Mouse (Mus musculus): ENCODE measurements around the gene BC107364. TPM values are rescaled to one million over a fixed set of nuclear protein-coding genes. Genes with fewer than 3 reads are reported as not detected.
"Not testable (repeated sequence)": the region's sequence is repeated elsewhere in the genome, so short reads cannot be mapped to it uniquely, and the experiment has no call there.

BC107364 gene
- polyA plus RNA-seq, 1 experiment from 2014 or later = 0.55 TPM

- H3K27ac ChIP-seq; H3K4me3 ChIP-seq; H3K9me3 ChIP-seq; H3K4me1 ChIP-seq; H3K9ac ChIP-seq; ATAC-seq (ENCODE audit: insufficient number of reproducible peaks, low FRiP score, low TSS enrichment, low read depth); H3K27me3 ChIP-seq; H3K4me2 ChIP-seq; H3K36me3 ChIP-seq: not testable (repeated sequence)
- WGBS = 54% methylated on average over 7 of the region's 7 CpGs
Observed at GRCm38 (mm10) chr3:96483044-96483443, 30.9 kb upstream of the BC107364 start.

GRCm38 (mm10) chr3:96482451-96482850, 30.3 kb upstream of the BC107364 start:
- no peak overlapping the region for H3K4me2 ChIP-seq
- peaks cover 8% of the 10 kb centered on the region for H3K27me3 ChIP-seq
- no peaks in the 10 kb centered on the region for H3K4me1 ChIP-seq
- H3K4me3 ChIP-seq = no peak overlapping the region
- H3K9ac ChIP-seq = no peak overlapping the region
- H3K27ac ChIP-seq = no peak overlapping the region
- WGBS = 88% methylated on average over 13 of the region's 13 CpGs
- no peaks in the 10 kb centered on the region for H3K9me3 ChIP-seq
- no peak for ATAC-seq (ENCODE audit: insufficient number of reproducible peaks, low FRiP score, low TSS enrichment, low read depth)
- H3K36me3 ChIP-seq = no peaks in the 10 kb centered on the region

GRCm38 (mm10) chr3:96481856-96482255, 29.8 kb upstream of the BC107364 start:
- ATAC-seq (ENCODE audit: insufficient number of reproducible peaks, low FRiP score, low TSS enrichment, low read depth) = no peak
- Histone ChIP-seq H3K9ac (no peak overlapping the region), H3K4me2 (no peak overlapping the region), H3K27me3 (peaks cover 8% of the 10 kb centered on the region), H3K27ac (no peak overlapping the region), H3K4me3 (no peak overlapping the region), H3K36me3 (no peaks in the 10 kb centered on the region), H3K9me3 (no peaks in the 10 kb centered on the region), H3K4me1 (no peaks in the 10 kb centered on the region)
- WGBS = 77% methylated on average over 3 of the region's 3 CpGs

GRCm38 (mm10) chr3:96480684-96481270, 28.7 kb upstream of the BC107364 start:
- Histone ChIP-seq H3K9ac (no peak overlapping the region), H3K27me3 (peaks cover 16% of the 10 kb centered on the region), H3K4me1 (no peaks in the 10 kb centered on the region), H3K36me3 (no peaks in the 10 kb centered on the region), H3K4me2 (no peak overlapping the region), H3K4me3 (no peak overlapping the region), H3K27ac (no peak overlapping the region), H3K9me3 (no peaks in the 10 kb centered on the region)
- no peak for ATAC-seq (ENCODE audit: insufficient number of reproducible peaks, low FRiP score, low TSS enrichment, low read depth)
- WGBS = 92% methylated on average over 4 of the region's 4 CpGs

GRCm38 (mm10) chr3:96479249-96479648, 27.1 kb upstream of the BC107364 start:
- no peak overlapping the region for H3K4me2 ChIP-seq
- ATAC-seq (ENCODE audit: insufficient number of reproducible peaks, low FRiP score, low TSS enrichment, low read depth) = no peak
- H3K9me3 ChIP-seq = no peaks in the 10 kb centered on the region
- no peak overlapping the region for H3K27ac ChIP-seq
- peaks cover 23% of the 10 kb centered on the region for H3K27me3 ChIP-seq
- no peak overlapping the region for H3K4me3 ChIP-seq
- H3K36me3 ChIP-seq = no peaks in the 10 kb centered on the region
- no peak overlapping the region for H3K9ac ChIP-seq
- H3K4me1 ChIP-seq = peaks cover 6% of the 10 kb centered on the region
- WGBS = 28% methylated on average over 3 of the region's 3 CpGs

GRCm38 (mm10) chr3:96477558-96477957, 25.5 kb upstream of the BC107364 start:
- Histone ChIP-seq H3K4me2 (no peak overlapping the region), H3K4me3 (no peak overlapping the region), H3K36me3 (no peaks in the 10 kb centered on the region), H3K9me3 (no peaks in the 10 kb centered on the region), H3K27me3 (peaks cover 39% of the 10 kb centered on the region), H3K9ac (no peak overlapping the region), H3K4me1 (peaks cover 6% of the 10 kb centered on the region), H3K27ac (no peak overlapping the region)
- no peak for ATAC-seq (ENCODE audit: insufficient number of reproducible peaks, low FRiP score, low TSS enrichment, low read depth)
- WGBS = 68% methylated on average over 6 of the region's 6 CpGs

GRCm38 (mm10) chr3:96477084-96477483, 25.0 kb upstream of the BC107364 start:
- no peaks in the 10 kb centered on the region for H3K36me3 ChIP-seq

GRCm38 (mm10) chr3:96474909-96475655, 23.0 kb upstream of the BC107364 start:
- WGBS = 3% methylated on average over 44 of the region's 44 CpGs
- Histone ChIP-seq H3K27me3 (peaks cover 44% of the 10 kb centered on the region), H3K36me3 (no peaks in the 10 kb centered on the region), H3K4me1 (peaks cover 6% of the 10 kb centered on the region), H3K27ac (no peak overlapping the region), H3K9me3 (no peaks in the 10 kb centered on the region), H3K4me2 (peak overlapping the region; percentile 61), H3K4me3 (peak overlapping the region; percentile 37), H3K9ac (0 out of 2 replicates have a peak overlapping the region, but pooled peaks have one; percentile 15)
- no peak for ATAC-seq (ENCODE audit: insufficient number of reproducible peaks, low FRiP score, low TSS enrichment, low read depth)

More at GRCm38 (mm10) chr3:96477084-96477483, 25.0 kb upstream of the BC107364 start:
- H3K27ac ChIP-seq = no peak overlapping the region
- 51% methylated on average over 3 of the region's 3 CpGs for WGBS
- no peak overlapping the region for H3K4me3 ChIP-seq
- H3K4me2 ChIP-seq = no peak overlapping the region
- H3K9ac ChIP-seq = no peak overlapping the region
- no peaks in the 10 kb centered on the region for H3K9me3 ChIP-seq
- no peak for ATAC-seq (ENCODE audit: insufficient number of reproducible peaks, low FRiP score, low TSS enrichment, low read depth)
- H3K27me3 ChIP-seq = peaks cover 42% of the 10 kb centered on the region
- peaks cover 6% of the 10 kb centered on the region for H3K4me1 ChIP-seq

- H3K9me3 ChIP-seq; H3K9ac ChIP-seq; H3K4me3 ChIP-seq; H3K27ac ChIP-seq; H3K36me3 ChIP-seq; H3K4me1 ChIP-seq; H3K4me2 ChIP-seq; ATAC-seq (ENCODE audit: insufficient number of reproducible peaks, low FRiP score, low TSS enrichment, low read depth): not testable (repeated sequence)
- H3K27me3 ChIP-seq = peaks cover 44% of the 10 kb centered on the region
- 59% methylated on average over 3 of the region's 3 CpGs for WGBS
Observed at GRCm38 (mm10) chr3:96473556-96473955, 21.4 kb upstream of the BC107364 start.

GRCm38 (mm10) chr3:96472066-96472465, 20.0 kb upstream of the BC107364 start:
- no peaks in the 10 kb centered on the region for H3K36me3 ChIP-seq
- no peak overlapping the region for H3K27ac ChIP-seq
- no peaks in the 10 kb centered on the region for H3K9me3 ChIP-seq
- peaks cover 44% of the 10 kb centered on the region for H3K27me3 ChIP-seq
- no peak overlapping the region for H3K9ac ChIP-seq
- no peak overlapping the region for H3K4me3 ChIP-seq
- H3K4me1 ChIP-seq = peaks cover 6% of the 10 kb centered on the region
- H3K4me2 ChIP-seq = no peak overlapping the region
- 73% methylated on average over 5 of the region's 5 CpGs for WGBS
- ATAC-seq (ENCODE audit: insufficient number of reproducible peaks, low FRiP score, low TSS enrichment, low read depth) = no peak

- Histone ChIP-seq H3K9me3 (no peaks in the 10 kb centered on the region), H3K4me1 (peaks cover under 1% of the 10 kb centered on the region), H3K36me3 (no peaks in the 10 kb centered on the region), H3K27ac (no peak overlapping the region), H3K4me3 (no peak overlapping the region), H3K9ac (no peak overlapping the region), H3K27me3 (peaks cover 29% of the 10 kb centered on the region), H3K4me2 (no peak overlapping the region)
- ATAC-seq (ENCODE audit: insufficient number of reproducible peaks, low FRiP score, low TSS enrichment, low read depth) = no peak
- 71% methylated on average over 3 of the region's 3 CpGs for WGBS
Observed at GRCm38 (mm10) chr3:96469626-96470025, 17.5 kb upstream of the BC107364 start.

- not testable (repeated sequence) for ATAC-seq (ENCODE audit: insufficient number of reproducible peaks, low FRiP score, low TSS enrichment, low read depth); H3K27ac ChIP-seq; H3K4me1 ChIP-seq; H3K4me3 ChIP-seq; H3K4me2 ChIP-seq; H3K9me3 ChIP-seq; H3K9ac ChIP-seq; H3K36me3 ChIP-seq
- WGBS = 94% methylated on average over 3 of the region's 3 CpGs
- H3K27me3 ChIP-seq = peaks cover 22% of the 10 kb centered on the region
Observed at GRCm38 (mm10) chr3:96468335-96468734, 16.2 kb upstream of the BC107364 start.

All from limb, embryonic 15.5 days (tissue).